Mouse (Mus musculus): ENCODE measurements around the gene Csdc2. TPM values are rescaled to one million over a fixed set of nuclear protein-coding genes. Genes with fewer than 3 reads are reported as not detected.
"Not testable (repeated sequence)": the region's sequence is repeated elsewhere in the genome, so short reads cannot be mapped to it uniquely, and the experiment has no call there.

Gene Csdc2
- polyA plus RNA-seq (2016; fragmentation: Nextera tagmentation; extraction: Ambion mirVana) = 8.1 and 8.5 TPM in 2 replicates

DNA sequence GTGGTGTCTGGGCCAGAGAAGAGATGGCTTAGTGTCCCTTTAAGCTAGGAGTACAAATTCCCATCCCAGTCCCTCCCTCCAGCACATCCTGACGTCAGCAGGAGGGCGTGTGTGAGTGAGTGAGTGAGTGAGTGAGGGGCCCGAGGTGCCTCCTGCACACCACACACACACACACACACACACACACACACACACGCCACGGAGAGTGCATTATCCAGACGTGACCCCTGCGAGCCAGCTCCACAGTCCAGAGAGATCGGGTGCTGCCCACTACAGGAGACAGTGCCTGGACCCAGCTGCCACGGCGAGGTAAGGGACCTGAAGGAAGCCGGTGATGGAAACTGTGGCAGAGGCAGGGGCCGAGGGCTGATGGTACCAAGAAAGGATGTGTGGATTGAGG is at the start of gene Csdc2:
Gene Csdc2 (plus strand): TSS at position 81 of the 400 bp plus-strand sequence.
- H3K36me3 ChIP-seq (replicated peaks) = no peaks in the 10 kb centered on the region
- no peaks in the 10 kb centered on the region for H3K9me3 ChIP-seq
- peak; percentile 68 for DNase-seq (ENCODE audit: low spot score)
- WGBS = under 1% methylated on average over 12 of the region's 12 CpGs
- peak within 1 kb of the TSS; percentile 61 for H3K4me3 ChIP-seq
- peaks cover 12% of the 10 kb centered on the region for H3K27me3 ChIP-seq (replicated peaks; ENCODE audit: low read depth, poor library complexity, severe bottlenecking)
- H3K27ac ChIP-seq (replicated peaks) = peak within 1 kb of the TSS; percentile 65
- H3K4me1 ChIP-seq = peaks cover 39% of the 10 kb centered on the region

DNA sequence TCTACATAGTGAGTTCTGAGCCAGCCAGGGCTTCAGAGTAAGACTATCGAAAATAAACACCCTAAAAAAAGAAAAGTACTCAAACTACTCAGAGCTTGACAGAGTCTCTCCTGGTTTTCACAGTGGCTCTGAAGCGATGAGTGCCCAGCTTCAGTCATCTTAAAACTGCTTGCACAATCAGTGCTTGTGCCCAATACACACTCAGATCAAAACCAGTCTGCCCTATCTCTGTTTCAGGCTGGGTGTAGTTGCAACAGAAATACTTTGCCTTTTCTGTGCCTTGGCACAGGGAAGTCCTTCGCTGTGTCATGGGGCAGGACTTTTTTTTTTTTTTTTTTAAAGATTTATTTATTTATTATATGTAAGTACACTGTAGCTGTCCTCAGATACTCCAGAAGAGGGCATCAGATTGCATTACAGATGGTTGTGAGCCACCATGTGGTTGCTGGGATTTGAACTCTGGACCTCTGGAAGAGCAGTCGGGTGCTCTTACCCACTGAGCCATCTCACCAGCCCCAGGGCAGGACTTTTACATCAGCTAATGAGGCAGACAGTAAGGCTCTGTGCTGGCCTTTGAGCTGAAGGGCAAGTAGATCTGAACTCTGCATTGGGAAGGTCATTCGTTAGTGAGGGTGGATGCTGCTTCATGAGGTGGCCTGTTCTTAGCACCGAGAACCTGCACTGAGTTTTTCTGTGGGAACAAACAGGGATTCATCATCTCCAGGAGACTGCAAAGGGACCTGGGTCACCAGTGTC is 49.6 kb upstream of the Csdc2 start:
- Histone ChIP-seq H3K27ac (replicated peaks) (no peak overlapping the region), H3K9me3 (no peaks in the 10 kb centered on the region), H3K4me1 (no peaks in the 10 kb centered on the region), H3K4me3 (no peak overlapping the region), H3K36me3 (replicated peaks) (peaks cover 77% of the 10 kb centered on the region), H3K27me3 (replicated peaks; ENCODE audit: low read depth, poor library complexity, severe bottlenecking) (no peaks in the 10 kb centered on the region)
- WGBS = 89% methylated on average over 6 of the region's 6 CpGs
- no peak for DNase-seq (ENCODE audit: low spot score)

DNA sequence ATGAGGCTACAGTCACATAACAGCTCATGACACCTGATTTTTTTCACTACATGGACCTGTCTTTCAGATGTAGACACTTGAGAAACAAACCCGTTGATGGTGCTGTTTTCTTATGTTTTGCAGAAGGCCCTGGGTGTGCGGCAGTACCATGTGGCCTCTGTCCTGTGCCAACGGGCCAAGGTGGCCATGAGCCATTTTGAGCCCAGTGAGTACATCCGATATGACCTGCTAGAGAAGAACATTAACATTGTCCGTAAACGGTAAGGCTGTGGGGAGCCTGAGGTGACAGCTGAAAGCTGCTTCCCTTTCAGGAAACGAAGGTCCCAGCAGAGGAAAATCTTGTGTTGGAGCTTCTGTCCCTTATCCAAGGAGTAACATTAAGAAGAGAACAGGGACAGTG is 47.4 kb upstream of the Csdc2 start:
- H3K27me3 ChIP-seq (replicated peaks; ENCODE audit: low read depth, poor library complexity, severe bottlenecking) = no peaks in the 10 kb centered on the region
- H3K4me3 ChIP-seq = no peak overlapping the region
- peaks cover 80% of the 10 kb centered on the region for H3K36me3 ChIP-seq (replicated peaks)
- no peaks in the 10 kb centered on the region for H3K9me3 ChIP-seq
- no peak overlapping the region for H3K27ac ChIP-seq (replicated peaks)
- H3K4me1 ChIP-seq = no peaks in the 10 kb centered on the region
- 93% methylated on average over 7 of the region's 7 CpGs for WGBS
- DNase-seq (ENCODE audit: low spot score) = no peak

DNA sequence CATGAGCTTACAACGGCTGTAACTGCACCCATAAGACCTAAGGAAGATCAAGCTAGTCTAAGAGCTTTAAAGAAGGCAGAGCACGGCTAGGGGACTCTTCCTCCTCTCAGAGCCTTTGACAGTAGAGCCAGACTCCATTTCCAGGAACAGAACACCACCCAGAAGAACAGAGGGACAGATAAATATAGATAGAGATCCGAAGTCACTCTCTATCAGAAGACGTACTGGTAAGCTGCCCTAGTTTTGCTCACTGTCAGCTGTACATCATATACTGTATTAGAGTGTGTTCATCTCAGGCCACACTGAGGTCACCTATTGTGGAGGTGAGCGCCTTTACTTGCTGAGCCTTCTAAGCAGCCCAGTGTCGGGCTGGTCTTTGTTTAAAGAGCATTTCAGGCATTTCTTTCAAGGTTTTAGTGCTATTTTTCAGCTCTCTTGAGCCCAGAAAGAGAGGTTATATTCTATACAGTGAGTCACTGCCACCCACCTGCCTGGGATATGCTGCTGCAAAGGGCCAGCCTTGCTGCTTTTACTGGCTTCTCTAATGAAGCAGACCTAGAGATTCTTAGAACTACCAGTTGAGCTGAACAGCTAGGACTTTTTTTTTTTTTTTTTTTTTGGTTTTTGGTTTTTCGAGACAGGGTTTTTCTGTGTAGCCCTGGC is 45.3 kb upstream of the Csdc2 start:
- Histone ChIP-seq H3K27me3 (replicated peaks; ENCODE audit: low read depth, poor library complexity, severe bottlenecking) (no peaks in the 10 kb centered on the region), H3K4me3 (no peak overlapping the region), H3K4me1 (no peaks in the 10 kb centered on the region), H3K9me3 (no peaks in the 10 kb centered on the region), H3K27ac (replicated peaks) (no peak overlapping the region), H3K36me3 (replicated peaks) (peaks cover 91% of the 10 kb centered on the region)
- no peak for DNase-seq (ENCODE audit: low spot score)
- 89% methylated on average over 7 of the region's 7 CpGs for WGBS

DNA sequence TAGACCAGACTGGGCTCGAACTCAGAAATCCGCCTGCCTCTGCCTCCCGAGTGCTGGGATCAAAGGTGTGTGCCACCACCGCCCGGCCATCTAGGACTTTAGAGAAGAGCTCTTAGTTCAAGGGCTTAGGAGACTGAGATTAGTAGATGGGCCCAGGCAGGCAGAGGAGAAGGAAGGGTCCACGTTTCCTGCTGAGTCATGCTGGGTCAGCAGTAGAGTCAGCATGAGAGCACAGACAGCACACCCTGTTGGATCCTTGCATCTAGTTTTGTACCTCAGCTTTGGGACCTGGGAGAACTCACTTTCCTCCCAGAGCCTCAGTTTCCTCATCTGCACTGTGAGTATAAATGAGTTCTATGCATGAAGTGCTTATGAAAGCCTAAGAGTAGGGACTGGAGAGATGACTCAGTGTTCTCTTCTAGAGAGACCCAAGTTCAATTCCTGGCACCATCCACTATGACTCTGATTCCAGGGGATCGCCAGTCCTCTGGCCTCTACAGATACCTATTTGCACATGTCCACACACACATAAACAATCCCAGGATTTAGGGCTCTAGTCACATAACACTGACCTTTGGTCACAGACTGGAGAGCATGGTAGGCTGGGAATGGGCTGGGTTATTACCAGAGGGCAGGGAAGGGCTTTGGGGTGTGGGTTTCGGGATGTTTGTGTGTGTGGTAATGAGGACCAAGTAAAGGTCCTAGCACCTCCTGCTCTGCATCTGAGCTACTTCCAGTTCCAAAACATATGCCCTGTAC is 44.6 kb upstream of the Csdc2 start:
- peaks cover 94% of the 10 kb centered on the region for H3K36me3 ChIP-seq (replicated peaks)
- H3K27ac ChIP-seq (replicated peaks) = no peak overlapping the region
- 93% methylated on average over 8 of the region's 8 CpGs for WGBS
- H3K9me3 ChIP-seq = no peaks in the 10 kb centered on the region
- H3K27me3 ChIP-seq (replicated peaks; ENCODE audit: low read depth, poor library complexity, severe bottlenecking) = no peaks in the 10 kb centered on the region
- H3K4me3 ChIP-seq = no peak overlapping the region
- no peak for DNase-seq (ENCODE audit: low spot score)
- no peaks in the 10 kb centered on the region for H3K4me1 ChIP-seq

DNA sequence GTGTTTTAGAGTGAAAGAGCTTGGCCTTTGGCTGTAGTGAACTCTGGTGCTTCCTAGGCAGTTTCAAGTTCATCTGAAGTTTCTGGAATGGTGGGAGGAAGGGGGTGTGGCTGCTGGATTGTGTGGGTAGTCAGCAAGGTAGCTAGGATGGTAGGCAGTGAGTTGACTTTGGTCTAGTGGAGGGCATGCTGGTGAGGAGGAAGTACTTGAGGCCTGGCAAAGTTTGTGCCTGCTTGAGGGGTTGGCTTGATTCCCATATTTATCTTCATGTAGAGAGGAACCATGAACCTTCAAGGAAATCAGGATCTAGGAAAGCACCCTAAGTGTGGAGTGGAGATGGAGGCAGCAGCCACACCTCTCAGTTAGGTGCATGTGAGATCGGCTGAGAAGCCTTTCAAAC is 42.6 kb upstream of the Csdc2 start:
- 82% methylated on average over 1 of the region's 1 CpGs for WGBS
- Histone ChIP-seq H3K9me3 (no peaks in the 10 kb centered on the region), H3K4me3 (no peak overlapping the region), H3K27ac (replicated peaks) (no peak overlapping the region), H3K27me3 (replicated peaks; ENCODE audit: low read depth, poor library complexity, severe bottlenecking) (no peaks in the 10 kb centered on the region), H3K36me3 (replicated peaks) (peaks cover 98% of the 10 kb centered on the region), H3K4me1 (no peaks in the 10 kb centered on the region)
- DNase-seq (ENCODE audit: low spot score) = no peak

DNA sequence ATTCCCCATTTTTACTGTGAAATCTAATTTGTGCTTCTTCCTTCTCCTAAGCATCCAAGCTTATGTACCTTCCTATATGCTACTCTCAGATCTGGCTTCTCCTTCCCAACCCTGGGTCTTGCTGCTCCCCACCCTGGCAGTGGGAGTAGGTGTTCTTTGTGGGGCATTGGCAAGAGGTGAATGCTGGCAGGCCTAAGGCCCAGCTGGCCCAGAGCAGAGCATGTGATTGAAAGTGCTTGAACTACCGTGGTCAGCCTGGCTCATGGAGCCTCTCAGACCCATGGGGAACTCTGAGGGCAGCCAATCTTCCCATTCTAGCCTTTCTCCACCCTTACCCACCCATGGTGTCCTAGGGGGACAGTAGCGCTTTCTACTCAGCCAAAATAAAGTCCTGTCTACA is 40.2 kb upstream of the Csdc2 start:
- H3K4me3 ChIP-seq = no peak overlapping the region
- no peaks in the 10 kb centered on the region for H3K4me1 ChIP-seq
- no peaks in the 10 kb centered on the region for H3K9me3 ChIP-seq
- 90% methylated on average over 2 of the region's 2 CpGs for WGBS
- no peaks in the 10 kb centered on the region for H3K27me3 ChIP-seq (replicated peaks; ENCODE audit: low read depth, poor library complexity, severe bottlenecking)
- no peak for DNase-seq (ENCODE audit: low spot score)
- peaks cover 98% of the 10 kb centered on the region for H3K36me3 ChIP-seq (replicated peaks)
- H3K27ac ChIP-seq (replicated peaks) = no peak overlapping the region

DNA sequence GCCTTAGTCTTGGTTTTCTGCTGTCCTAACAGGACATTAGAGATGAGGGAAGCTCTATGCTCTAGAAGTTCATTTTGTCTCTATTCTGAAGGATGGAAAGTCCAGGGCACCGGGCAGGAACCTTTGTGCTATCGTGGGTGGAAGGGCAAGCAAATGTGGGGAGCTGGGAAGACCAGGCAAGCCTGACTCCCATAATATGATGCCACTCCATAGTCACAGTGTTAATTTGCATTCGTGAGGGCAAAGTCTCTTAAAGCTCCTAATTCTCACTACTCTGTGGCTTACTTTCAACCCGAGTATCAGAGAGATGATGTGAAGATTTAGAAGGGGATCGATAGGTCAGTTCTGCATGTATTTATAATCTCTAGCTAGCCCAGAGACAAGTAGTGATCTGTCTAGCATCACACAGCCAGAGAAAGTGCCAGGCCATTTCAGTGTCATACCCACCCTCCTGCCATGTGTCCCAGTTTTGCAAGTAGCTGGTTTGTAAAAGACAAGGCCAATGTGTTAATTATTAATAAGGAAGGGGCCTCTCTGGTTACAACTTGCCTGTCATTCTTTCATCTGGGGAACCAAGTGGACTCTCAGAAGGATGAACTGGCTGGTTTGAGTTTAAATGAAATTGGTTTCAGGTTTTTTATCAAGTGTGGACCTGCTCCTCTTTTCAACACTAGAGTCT is 38.8 kb upstream of the Csdc2 start:
- Histone ChIP-seq H3K4me1 (no peaks in the 10 kb centered on the region), H3K27ac (replicated peaks) (no peak overlapping the region), H3K9me3 (no peaks in the 10 kb centered on the region), H3K27me3 (replicated peaks; ENCODE audit: low read depth, poor library complexity, severe bottlenecking) (no peaks in the 10 kb centered on the region), H3K4me3 (no peak overlapping the region), H3K36me3 (replicated peaks) (peaks cover 98% of the 10 kb centered on the region)
- no peak for DNase-seq (ENCODE audit: low spot score)
- WGBS = 89% methylated on average over 5 of the region's 5 CpGs

DNA sequence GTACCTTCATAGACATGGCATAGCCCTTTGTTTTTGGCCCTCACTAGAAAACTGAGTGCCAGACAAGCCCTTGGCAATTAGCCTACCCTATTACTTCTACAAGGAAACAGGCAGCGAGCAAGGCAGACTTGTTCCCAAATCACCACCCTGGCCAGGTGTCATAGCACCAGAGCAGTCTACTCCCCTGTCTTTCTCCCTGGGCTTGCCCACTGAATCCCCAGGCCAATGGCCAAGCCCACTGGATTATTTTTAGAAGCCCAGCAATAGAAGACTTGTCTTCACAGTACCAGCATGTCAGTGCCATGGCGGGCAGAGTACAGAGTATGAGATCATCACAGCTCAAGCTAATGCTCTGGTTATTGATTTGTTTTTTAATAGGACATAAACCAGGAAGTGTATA is 37.8 kb upstream of the Csdc2 start:
- 93% methylated on average over 2 of the region's 2 CpGs for WGBS
- H3K9me3 ChIP-seq = no peaks in the 10 kb centered on the region
- H3K36me3 ChIP-seq (replicated peaks) = peaks cover 99% of the 10 kb centered on the region
- no peak for DNase-seq (ENCODE audit: low spot score)
- H3K27me3 ChIP-seq (replicated peaks; ENCODE audit: low read depth, poor library complexity, severe bottlenecking) = no peaks in the 10 kb centered on the region
- H3K4me3 ChIP-seq = no peak overlapping the region
- H3K27ac ChIP-seq (replicated peaks) = no peak overlapping the region
- H3K4me1 ChIP-seq = no peaks in the 10 kb centered on the region

DNA sequence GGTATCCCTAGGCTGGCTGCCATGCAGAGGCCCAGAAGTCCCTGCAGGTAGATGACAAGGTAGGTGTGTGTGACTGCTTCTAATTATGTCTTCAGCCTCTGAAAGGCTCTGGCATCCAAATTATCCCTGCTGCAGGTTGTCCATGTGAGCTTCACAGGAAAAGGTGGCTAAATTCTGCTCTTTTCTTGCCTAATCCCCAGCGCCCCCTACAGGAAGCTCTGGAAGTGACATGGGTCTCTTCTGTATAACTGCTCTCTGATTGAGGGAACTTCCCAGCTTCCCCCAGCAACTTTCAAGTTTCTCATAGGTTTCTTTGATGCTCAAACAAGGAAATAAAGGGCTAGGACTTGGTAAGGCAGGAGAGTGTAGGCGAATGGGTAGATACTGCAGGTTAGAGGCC is 31.6 kb upstream of the Csdc2 start:
- Histone ChIP-seq H3K27ac (replicated peaks) (no peak overlapping the region), H3K36me3 (replicated peaks) (peaks cover 100% of the 10 kb centered on the region), H3K4me1 (no peaks in the 10 kb centered on the region), H3K27me3 (replicated peaks; ENCODE audit: low read depth, poor library complexity, severe bottlenecking) (no peaks in the 10 kb centered on the region), H3K4me3 (no peak overlapping the region), H3K9me3 (no peaks in the 10 kb centered on the region)
- WGBS = 37% methylated on average over 2 of the region's 2 CpGs
- peak; percentile 70 for DNase-seq (ENCODE audit: low spot score)

DNA sequence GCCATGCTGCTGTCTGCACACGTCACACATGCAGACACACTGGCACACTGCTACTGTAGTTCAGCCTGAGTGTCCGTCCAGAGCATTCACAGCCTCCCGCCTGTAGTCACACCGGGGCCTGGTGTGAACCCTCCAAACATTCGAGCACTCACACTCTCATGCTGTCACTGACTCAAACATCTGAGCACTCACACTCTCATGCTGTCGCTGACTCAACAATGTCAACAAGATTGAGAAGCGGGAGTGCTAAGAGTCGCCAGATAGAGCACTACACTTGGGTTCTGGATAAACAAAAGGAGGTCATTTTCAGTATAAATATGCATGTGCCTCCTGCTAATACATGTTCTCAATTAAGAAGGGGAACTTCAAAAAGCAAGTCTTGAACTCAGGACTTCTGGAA is 28.6 kb upstream of the Csdc2 start:
- DNase-seq (ENCODE audit: low spot score) = no peak
- WGBS = 95% methylated on average over 8 of the region's 8 CpGs
- Histone ChIP-seq H3K4me1 (no peaks in the 10 kb centered on the region), H3K27ac (replicated peaks) (no peak overlapping the region), H3K4me3 (no peak overlapping the region), H3K36me3 (replicated peaks) (peaks cover 100% of the 10 kb centered on the region), H3K9me3 (no peaks in the 10 kb centered on the region), H3K27me3 (replicated peaks; ENCODE audit: low read depth, poor library complexity, severe bottlenecking) (no peaks in the 10 kb centered on the region)

DNA sequence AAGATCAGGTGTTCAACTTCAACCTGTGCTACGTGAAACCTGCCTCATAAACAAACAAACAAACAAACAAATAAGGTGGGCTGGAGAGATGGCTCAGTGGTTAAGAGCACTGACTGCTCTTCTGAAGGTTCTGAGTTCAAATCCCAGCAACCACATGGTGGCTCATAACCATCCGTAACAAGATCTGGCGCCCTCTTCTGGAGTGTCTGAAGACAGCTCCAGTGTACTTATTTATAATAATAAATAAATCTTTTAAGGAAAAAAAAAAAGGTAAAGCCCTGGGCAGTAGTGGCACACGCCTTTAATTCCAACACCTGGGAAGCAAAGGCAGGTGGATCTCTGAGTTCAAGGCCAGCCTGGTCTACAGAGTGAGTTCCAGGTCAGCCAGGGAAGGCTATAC is 27.8 kb upstream of the Csdc2 start:
- H3K4me3 ChIP-seq; DNase-seq (ENCODE audit: low spot score); H3K4me1 ChIP-seq; H3K27me3 ChIP-seq (replicated peaks; ENCODE audit: low read depth, poor library complexity, severe bottlenecking); H3K27ac ChIP-seq (replicated peaks); H3K9me3 ChIP-seq: not testable (repeated sequence)
- 88% methylated on average over 4 of the region's 4 CpGs for WGBS
- peaks cover 100% of the 10 kb centered on the region for H3K36me3 ChIP-seq (replicated peaks)

Measured in embryonic facial prominence, embryonic 10.5 days (tissue).